Mouse (Mus musculus): ENCODE measurements around the gene Fam198b.

GRCm38 (mm10) chr3:79897534-79898370 is 13.4 kb downstream of the Fam198b start:
- no peak for TF ChIP-seq CTCF (IDR thresholded peaks at IDR 0.05)
- TF ChIP-seq EP300 (IDR thresholded peaks at IDR 0.05), result peak; percentile 58
